Mouse (Mus musculus): ENCODE measurements around the gene 5730455P16Rik. TPM values are rescaled to one million over a fixed set of nuclear protein-coding genes. Genes with fewer than 3 reads are reported as not detected.
"Not testable (repeated sequence)": the region's sequence is repeated elsewhere in the genome, so short reads cannot be mapped to it uniquely, and the experiment has no call there.

5730455P16Rik gene
- 12.6 and 18.0 TPM in 2 replicates for polyA plus RNA-seq (2015; fragmentation: Nextera tagmentation; extraction: Ambion mirVana)

GRCm38 (mm10) chr11:80377712-80378451 lies at the start of gene 5730455P16Rik:
5730455P16Rik (minus strand) TSS chr11:80378034.
- peak; percentile 81 for DNase-seq (ENCODE audit: low spot score)

- not testable (repeated sequence) for DNase-seq (ENCODE audit: low spot score)
These were observed 48.4 kb upstream of the 5730455P16Rik start for GRCm38 (mm10) chr11:80426029-80426813.

DNA sequence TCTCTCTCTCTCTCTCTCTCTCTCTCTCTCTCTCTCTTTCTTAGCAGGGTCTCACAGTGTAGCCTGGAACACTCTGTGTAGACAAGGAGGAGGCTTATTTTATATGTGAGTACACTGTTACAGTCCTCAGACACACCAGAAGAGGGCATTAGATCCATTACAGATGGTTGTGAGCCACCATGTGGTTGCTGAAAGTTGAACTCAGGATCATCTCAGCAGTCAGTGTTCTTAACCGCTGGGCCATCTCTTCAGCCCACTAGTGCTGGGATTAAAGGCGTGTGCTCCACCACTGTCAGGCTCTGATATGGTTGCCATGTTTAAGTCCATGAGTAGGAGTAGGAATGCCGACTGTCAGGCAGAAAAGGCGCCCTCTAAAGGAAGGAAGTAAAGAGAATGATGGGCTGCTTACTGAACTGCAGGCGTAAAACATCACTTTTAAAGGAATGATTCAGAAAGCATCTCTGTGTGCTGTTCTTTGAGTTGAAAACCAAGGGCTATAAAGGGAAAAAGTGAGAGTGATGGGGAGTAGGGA lies 47.5 kb upstream of the 5730455P16Rik start:
- DNase-seq (ENCODE audit: low spot score), result no peak

- DNase-seq (ENCODE audit: low spot score), result no peak
These were observed 46.9 kb upstream of the 5730455P16Rik start for GRCm38 (mm10) chr11:80424691-80425090.

- no peak for DNase-seq (ENCODE audit: low spot score)
These were observed 43.7 kb upstream of the 5730455P16Rik start for GRCm38 (mm10) chr11:80421421-80422047.

DNA sequence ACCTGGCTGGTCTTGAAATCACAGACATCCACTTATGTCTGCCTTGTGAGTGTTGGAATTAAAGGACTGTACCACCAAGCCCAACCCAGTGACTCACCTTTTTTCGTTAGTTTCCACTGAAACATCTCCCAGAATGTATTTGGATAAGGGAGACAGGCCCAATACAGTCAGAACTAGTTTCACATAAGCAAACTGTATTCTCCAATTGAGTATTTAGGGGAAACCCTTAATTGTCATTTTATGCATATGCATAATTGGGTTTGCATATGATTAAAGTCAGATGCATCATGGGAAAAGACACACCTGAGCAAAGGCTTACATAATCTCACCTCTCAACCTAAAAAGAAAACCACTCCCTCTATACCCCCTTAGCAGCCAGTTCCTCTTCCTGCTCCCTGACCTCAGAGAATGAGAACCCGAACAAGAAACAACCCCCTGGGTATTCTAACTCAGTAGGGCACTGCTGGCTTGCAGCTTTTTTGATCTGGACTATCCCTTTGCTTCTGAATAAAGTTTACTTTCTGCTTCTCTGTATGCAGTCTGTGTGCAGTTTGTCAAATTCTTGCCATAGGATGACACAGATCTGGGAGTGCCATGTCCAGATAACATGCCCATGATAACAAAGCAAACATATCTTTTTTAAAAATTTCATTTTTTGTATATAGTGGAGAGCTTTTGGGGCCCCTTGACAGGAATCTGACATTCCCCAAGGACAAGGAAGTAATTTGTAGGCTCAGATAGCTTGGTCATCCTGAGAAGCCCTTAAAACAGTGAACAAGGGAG lies 42.6 kb upstream of the 5730455P16Rik start:
- DNase-seq (ENCODE audit: low spot score), result no peak

DNA sequence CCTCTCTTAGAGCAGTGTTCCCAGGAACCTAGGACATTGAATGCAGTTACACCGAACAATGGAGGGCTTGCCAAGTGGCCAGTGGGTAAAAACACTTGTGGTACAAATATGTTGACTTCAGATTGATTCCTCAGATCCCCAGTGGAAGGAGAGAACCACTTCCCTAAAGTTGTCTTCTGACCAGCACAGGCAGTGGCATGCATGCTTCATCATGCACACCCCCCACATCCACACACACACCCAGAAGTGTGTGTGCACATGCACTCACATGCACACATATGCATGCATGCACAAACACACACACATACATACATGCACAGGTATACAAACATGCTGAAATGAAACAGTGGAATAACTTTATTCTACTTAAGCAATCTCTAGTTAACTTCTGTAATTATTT lies 41.9 kb upstream of the 5730455P16Rik start:
- DNase-seq (ENCODE audit: low spot score), result no peak

GRCm38 (mm10) chr11:80417085-80417484 lies 39.3 kb upstream of the 5730455P16Rik start:
- DNase-seq (ENCODE audit: low spot score), result no peak

- DNase-seq (ENCODE audit: low spot score), result no peak
These were observed 32.5 kb upstream of the 5730455P16Rik start for GRCm38 (mm10) chr11:80410377-80410776.

- not testable (repeated sequence) for DNase-seq (ENCODE audit: low spot score)
These were observed 30.0 kb upstream of the 5730455P16Rik start for GRCm38 (mm10) chr11:80407878-80408277.

DNA sequence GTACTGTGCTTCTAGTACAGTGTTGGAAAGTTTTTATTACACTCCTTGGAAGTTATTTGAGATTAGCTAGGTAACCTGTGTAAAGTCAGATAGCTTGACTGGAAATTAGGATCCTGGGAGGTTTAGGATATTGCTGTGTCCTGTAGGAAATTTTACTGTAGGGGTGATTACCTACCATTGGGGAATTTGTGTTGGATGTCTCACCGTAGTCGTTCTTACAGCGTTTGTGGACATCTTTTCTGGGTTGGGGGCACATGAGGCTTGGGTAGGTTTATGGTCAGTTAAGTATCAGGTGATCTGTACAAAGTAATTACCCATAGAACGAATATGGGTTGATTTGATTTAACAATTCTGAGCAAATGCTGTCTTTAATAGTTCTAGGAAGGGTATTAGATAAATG lies 18.8 kb upstream of the 5730455P16Rik start:
- DNase-seq (ENCODE audit: low spot score), result no peak

GRCm38 (mm10) chr11:80395930-80396329 lies 18.1 kb upstream of the 5730455P16Rik start:
- DNase-seq (ENCODE audit: low spot score), result no peak

- no peak for DNase-seq (ENCODE audit: low spot score)
These were observed 13.7 kb upstream of the 5730455P16Rik start for GRCm38 (mm10) chr11:80391407-80392120.

DNA sequence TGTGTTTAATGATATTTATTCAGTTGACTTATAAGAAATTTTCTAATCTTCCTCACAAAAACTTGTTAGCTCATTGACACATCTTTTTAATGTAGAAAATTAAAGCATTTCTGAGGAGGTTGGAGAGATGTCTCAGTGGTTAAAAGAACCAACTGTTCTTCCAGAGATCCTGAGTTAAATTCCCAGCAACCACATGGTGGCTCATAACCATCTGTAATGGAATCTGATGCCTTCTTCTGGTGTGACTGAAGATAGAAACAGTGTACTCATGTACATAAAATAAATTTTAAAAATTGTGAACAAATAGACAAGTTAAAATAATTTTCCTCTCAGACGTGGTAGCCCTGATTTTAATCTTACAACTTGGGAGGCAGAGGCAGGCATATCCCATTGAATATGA lies 12.1 kb upstream of the 5730455P16Rik start:
- no peak for DNase-seq (ENCODE audit: low spot score)

DNA sequence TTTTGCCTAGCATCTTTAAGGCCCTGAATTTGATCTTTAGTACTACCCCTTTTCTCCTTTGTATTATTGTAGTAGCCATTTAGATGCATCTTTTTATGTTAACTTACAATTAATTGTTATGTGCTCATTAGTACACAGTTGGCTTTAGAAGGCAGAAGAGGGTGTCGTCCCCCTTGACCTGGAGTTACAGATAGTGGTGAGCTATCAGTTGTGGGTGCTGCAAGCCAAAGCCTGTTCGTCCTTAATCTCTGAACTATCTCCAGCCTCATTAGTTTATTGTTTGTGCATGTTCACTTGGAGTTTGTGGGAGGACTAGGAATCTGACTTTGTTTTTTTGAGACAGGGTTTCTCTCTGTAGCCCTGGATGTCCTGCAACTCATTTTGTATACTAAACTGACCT lies 9.0 kb upstream of the 5730455P16Rik start:
- no peak for DNase-seq (ENCODE audit: low spot score)

GRCm38 (mm10) chr11:80385055-80385454 lies 7.2 kb upstream of the 5730455P16Rik start:
- no peak for DNase-seq (ENCODE audit: low spot score)

GRCm38 (mm10) chr11:80384461-80384860 lies 6.6 kb upstream of the 5730455P16Rik start:
- DNase-seq (ENCODE audit: low spot score), result no peak

- DNase-seq (ENCODE audit: low spot score), result peak; percentile 66
These were observed 5.8 kb upstream of the 5730455P16Rik start for GRCm38 (mm10) chr11:80383626-80384046.

- peak; percentile 97 for DNase-seq (ENCODE audit: low spot score)
These were observed 5.3 kb upstream of the 5730455P16Rik start, which contains the start of gene Zfp207 for GRCm38 (mm10) chr11:80383019-80383625. Zfp207 (plus strand) TSS chr11:80383279.

GRCm38 (mm10) chr11:80382626-80383018 lies 4.8 kb upstream of the 5730455P16Rik start:
- DNase-seq (ENCODE audit: low spot score), result no peak

Data from thymus, postnatal 0 days (tissue).